Mouse (Mus musculus): ENCODE measurements around the gene Lrig3.
A peak's percentile ranks its signal among the peaks of the same experiment; 100 is the strongest.

The Lrig3 gene

DNA sequence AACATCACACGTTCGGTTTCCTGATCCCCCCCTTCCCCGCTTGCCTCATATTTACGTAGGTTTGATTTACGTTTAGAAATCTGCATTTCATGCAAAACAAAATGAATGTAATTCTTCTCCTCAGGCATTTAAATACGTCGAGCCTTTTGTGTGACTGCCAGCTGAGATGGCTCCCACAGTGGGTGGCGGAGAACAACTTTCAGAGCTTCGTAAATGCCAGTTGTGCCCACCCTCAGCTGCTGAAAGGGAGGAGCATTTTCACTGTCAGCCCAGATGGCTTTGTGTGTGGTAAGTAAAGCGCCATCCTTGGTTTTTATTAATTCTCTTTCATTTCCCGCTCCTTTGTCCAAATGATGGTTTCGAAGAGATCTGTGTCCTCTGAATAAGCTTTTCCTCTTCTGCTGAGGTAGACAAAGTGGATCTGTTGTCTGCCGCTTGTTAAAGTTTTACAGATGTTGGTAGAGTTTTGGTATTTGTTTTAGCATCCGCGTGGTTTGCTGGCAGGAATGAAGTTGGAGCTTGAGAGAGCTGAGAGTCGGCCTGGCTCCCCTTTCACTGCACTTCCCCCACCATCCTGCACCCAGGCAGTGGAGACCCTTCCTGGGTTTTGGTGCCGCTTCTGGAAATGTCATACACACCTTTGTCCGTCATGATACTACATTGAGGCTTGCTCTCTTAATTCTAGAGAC, 37.0 kb downstream of the Lrig3 start:
- peak; percentile 25 for DNase-seq

DNA sequence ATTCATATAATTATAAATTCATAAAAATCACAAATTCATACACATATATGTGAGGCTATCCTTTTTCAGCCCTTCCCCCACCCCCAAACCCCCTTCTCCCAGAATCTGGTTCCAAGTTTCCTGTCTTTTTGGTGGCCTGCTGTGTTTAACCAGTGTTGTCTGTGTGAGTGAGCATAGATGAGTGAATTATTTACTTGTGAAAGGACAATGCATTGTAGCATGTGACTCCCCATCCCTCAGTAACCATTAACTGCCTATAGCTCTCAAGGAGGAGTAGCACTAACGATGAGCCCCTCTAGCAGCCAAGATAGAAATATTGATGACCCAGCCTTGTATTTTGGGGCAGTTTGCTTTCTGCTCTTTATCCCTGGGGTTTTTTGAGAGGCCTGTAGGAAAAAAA, 37.9 kb downstream of the Lrig3 start:
- no peak for DNase-seq

DNA sequence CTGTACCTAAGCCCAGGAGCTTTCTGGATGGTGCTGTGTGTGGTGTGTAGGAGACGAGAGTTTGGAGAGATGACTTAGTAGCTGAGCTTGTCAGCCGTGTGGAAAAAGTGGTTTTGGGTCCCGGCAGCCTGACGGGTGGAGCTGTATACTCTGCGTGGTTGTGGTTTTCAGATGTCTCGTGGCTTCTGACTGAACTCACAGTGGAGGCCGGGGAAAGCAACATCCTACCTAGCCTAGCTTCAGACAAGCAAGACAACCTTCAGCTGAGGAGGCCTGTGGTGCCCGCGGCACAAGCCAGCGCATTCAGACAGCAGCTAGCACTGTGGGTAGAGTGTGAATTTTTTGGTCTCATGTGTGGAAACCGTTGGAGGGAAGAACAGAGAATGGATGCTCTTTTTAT, 47.7 kb downstream of the Lrig3 start:
- no peak for DNase-seq

DNA sequence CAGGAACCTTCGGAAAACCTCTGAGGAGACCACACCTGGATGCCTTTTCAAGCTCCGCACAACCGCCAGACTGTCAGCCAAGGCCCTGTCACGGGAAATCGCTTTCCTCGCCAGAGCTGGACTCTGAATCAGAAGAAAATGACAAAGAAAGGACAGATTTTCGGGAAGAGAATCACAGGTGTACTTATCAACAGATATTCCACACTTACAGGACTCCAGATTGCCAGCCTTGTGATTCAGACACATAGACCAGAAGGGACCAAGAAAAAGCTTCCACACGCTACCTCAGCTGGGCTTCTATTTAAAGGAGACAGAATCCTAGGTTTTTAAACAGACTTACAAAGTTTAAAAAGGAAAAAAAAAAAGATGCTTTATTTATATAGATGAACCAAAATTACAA, 48.7 kb downstream of the Lrig3 start:
- DNase-seq, result peak; percentile 41

DNA sequence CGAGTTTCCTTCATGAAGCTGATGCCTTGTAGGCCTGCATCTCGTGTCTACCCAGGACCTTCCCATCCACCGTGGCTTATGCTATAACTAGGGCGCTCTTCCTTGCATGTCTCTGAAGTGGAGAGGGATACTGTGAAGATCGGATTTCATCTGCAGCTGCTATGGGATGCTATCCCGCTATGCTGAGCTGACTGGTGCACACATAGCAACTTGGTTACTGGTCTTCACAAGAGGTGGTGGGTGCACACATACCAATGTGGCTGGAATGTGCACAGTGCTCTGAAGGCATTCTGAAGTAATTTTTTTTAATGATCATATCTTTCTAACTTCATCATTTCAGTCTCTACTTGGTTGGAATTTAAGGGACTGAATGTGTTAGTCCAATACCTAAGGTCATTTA, 49.7 kb downstream of the Lrig3 start:
- DNase-seq, result no peak

DNA sequence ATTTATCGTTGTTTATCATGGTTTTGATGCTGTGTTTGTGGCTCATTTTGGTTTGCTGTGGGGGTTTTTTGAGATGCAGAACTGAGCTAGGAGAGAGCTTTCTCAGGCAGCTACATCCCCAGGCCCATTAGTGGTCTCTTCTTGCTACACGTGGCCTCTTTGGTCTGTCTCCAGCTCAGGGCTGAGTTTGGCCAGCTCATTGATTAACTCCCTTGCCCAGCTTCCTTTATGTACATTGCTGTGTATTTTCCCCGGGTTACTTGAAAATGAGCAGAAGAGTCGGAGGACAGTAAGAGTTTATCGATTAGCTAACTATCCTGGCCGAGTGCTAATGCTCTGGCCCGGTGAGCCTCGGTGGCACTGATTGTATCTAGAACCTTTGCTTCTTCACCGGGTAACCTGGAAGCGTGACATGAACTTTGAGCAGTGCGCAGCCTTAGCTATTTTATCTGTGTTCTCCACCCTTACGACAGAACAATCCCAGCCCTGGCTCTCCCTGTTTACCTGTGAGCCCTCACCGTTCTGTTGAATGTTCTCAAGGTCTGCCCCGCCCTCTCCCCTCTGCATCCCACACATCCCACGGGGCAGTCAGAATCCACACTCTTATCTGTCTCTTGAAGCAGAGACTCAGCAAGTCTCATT, 53.5 kb downstream of the Lrig3 start:
- no peak for DNase-seq

DNA sequence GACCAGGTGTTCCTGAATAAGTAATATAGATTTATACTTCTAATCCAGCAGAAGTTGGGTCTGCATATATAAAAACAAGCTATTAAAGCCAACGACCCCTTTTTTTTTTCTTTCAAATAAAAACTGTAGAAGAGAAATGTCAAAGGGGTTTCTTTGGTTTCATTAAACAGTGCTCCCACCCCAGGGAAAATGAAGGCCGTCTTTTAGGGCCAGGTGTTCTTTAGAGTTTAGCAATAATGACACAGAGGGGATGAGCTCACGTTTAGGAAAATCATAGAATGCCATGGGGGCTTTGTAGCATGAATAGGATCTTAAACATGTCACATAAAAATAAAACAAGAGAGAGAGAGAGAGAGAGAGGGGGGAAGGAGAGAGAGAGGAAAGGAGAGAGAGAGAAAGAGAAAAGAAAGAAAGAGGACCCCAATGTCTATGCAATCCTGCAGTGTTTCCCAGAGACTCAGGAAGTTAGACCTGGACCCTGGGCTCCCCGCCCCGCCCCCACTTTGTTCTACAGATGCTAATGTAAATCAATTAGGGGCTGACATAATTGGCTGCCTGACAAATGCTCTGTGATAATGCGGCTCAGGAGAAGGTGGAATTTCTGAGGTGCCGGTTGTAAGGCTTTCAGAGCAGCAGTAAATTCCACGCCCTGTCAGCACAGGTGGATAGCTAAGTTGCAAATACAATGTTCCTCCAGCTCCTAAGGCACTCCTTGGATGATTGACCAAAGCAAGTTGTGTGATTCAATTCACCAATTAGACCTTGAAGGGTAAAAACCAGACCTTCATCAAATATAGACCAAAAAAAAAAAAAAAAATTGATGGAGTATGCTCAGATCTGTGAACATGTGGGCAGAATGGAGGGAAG, 62.8 kb downstream of the Lrig3 start:
- no peak for DNase-seq

DNA sequence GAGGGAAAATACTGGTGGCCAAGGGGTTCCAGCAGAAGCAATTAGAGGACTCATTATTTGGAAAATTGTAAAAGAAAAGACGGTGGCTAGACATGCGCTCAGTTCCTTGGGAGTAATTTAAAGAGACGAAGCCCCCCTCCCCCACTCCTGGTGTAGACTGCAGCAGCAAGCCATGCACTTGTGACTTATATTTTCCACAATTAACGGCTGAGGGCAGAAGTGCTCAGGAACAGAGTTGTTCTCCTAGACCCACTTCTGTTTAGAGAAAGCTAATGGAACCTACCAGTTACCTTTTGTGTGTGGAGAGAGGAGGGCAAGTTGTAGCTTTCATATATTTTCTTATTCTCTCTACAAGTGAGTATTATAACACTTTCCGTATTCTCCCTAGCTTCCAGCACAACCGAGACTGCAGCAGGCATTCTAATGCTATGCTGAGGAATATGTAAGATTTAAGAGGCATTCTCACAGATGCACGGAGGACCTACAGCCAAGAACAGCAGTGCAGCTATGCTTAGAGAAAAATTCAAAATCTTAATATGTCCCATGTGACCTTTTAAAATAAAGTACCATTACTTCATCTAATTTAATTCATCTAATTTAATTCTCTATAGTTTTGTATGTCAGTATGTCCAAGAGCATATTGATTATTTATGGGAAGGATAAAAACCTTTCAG, 63.6 kb downstream of the Lrig3 start:
- no peak for DNase-seq

DNA sequence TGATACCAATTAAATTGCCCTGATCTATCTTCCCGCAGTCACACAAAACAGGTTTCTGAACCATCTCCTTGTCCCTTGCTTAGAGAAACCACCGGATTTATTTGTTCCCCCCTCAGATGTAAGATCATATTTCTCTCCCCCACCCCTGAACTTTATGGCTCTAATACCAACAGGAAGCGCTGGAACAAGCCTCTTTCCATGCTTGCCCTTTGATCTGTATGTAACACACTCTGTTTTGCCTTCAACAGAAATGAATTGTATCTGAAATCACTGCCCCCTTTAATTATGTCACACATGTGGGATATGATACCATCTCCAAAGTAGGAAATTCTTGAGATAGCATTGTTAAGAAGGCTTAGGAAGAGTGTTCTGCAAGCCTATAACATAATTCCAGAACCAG, 90.9 kb downstream of the Lrig3 start:
- DNase-seq, result no peak

DNA sequence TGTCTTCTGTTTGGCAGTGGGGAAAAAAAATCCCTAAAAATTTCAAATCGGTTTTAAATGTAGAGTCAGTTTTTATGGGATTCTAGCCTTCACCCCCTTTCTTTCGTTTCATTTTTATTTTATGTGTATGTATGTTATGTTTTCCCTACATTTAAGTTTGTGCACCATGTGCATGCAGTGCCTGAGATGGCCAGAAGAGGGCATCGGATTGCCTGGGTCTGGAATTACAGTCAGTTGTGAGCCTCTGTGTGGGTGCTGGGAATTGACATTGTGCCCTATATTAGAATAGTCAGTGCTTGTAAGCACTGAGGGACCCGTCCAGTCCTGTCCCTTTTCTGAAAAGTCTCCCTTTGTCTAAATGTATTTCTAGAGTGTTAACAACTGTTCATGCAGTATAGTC, 96.8 kb downstream of the Lrig3 start:
- no peak for DNase-seq
